Mouse (Mus musculus) CD4-positive, CD25-positive, alpha-beta regulatory T cell, adult 2 months (primary cell): ENCODE data around the gene Slco1a5.
"Not testable (repeated sequence)": the region's sequence is repeated elsewhere in the genome, so short reads cannot be mapped to it uniquely, and the experiment has no call there.

ENCODE experiments used
- DNase-seq: peaks from one replicate; pipeline ENCODE4 v3.0.0-alpha.2; 2012; ENCODE audit warnings: low read depth, low spot score

Slco1a5 gene

GRCm38 (mm10) chr6:142289413-142290118, 33.2 kb downstream of the Slco1a5 start:
- no peak for DNase-seq

GRCm38 (mm10) chr6:142275721-142276442, 46.9 kb downstream of the Slco1a5 start:
- DNase-seq: no peak

- not testable (repeated sequence) for DNase-seq
Measured at GRCm38 (mm10) chr6:142250738-142251307, 72.0 kb downstream of the Slco1a5 start.

- DNase-seq: no peak
Measured at GRCm38 (mm10) chr6:142245065-142245464, 77.7 kb downstream of the Slco1a5 start.

GRCm38 (mm10) chr6:142239468-142239867, 83.3 kb downstream of the Slco1a5 start:
- DNase-seq: no peak

GRCm38 (mm10) chr6:142220138-142220537, 102.6 kb downstream of the Slco1a5 start:
- no peak for DNase-seq

GRCm38 (mm10) chr6:142211821-142212220, 111.0 kb downstream of the Slco1a5 start:
- DNase-seq: no peak

- no peak for DNase-seq
Measured at GRCm38 (mm10) chr6:142209749-142210148, 113.0 kb downstream of the Slco1a5 start.

- DNase-seq: no peak
Measured at GRCm38 (mm10) chr6:142208421-142208820, 114.4 kb downstream of the Slco1a5 start, which contains the start of gene Slco1a6. Gene Slco1a6 (minus strand): TSS chr6:142208521.

- DNase-seq: no peak
Measured at GRCm38 (mm10) chr6:142200524-142200923, 122.3 kb downstream of the Slco1a5 start.

GRCm38 (mm10) chr6:142194245-142194644, 128.5 kb downstream of the Slco1a5 start:
- DNase-seq: no peak

GRCm38 (mm10) chr6:142191962-142192361, 130.8 kb downstream of the Slco1a5 start:
- DNase-seq: no peak

GRCm38 (mm10) chr6:142187426-142187825, 135.4 kb downstream of the Slco1a5 start:
- DNase-seq: no peak

- DNase-seq: no peak
Measured at GRCm38 (mm10) chr6:142185868-142186415, 136.8 kb downstream of the Slco1a5 start.
